Mouse (Mus musculus): ENCODE results near the gene Gria2. TPM values are rescaled to one million over a fixed set of nuclear protein-coding genes. Genes with fewer than 3 reads are reported as not detected.

Gene Gria2
- 5.6 TPM for polyA plus RNA-seq (2014; fragmentation: Illumina TruSeq; extraction: RNeasy Lipid Tissue Mini Kit (QIAGEN cat#74804); ENCODE audit: low read depth, low replicate concordance)

GRCm38 (mm10) chr3:80802596-80803081 lies at the start of gene Gria2:
Gene Gria2 (minus strand): TSS chr3:80802835.

Other genes with a start within 250 kb of the Gria2 start
- 5.2 TPM for gene Glrb, start 110.8 kb upstream of the Gria2 start, polyA plus RNA-seq (2014; fragmentation: Illumina TruSeq; extraction: RNeasy Lipid Tissue Mini Kit (QIAGEN cat#74804); ENCODE audit: low read depth, low replicate concordance)
- gene Pdgfc, start 233.6 kb upstream of the Gria2 start, polyA plus RNA-seq (2014; fragmentation: Illumina TruSeq; extraction: RNeasy Lipid Tissue Mini Kit (QIAGEN cat#74804); ENCODE audit: low read depth, low replicate concordance): 13.1 TPM

Data from adipose tissue, adult 10 weeks (tissue).